Mouse (Mus musculus): Measurements from ENCODE around the gene Chil1.

Chil1 gene

GRCm38 (mm10) chr1:134173081-134173480 lies 8.9 kb upstream of the Chil1 start:
- DNase-seq, result no peak

- DNase-seq, result no peak
Measured at GRCm38 (mm10) chr1:134177976-134178375, 4.0 kb upstream of the Chil1 start.

- DNase-seq, result no peak
Measured at GRCm38 (mm10) chr1:134184089-134184488, 2.1 kb downstream of the Chil1 start.

GRCm38 (mm10) chr1:134188217-134188616 lies 6.2 kb downstream of the Chil1 start:
- DNase-seq, result no peak

GRCm38 (mm10) chr1:134188989-134189729 lies 7.2 kb downstream of the Chil1 start:
- DNase-seq, result peak; percentile 48 to 57

- no peak for DNase-seq
Measured at GRCm38 (mm10) chr1:134191192-134191591, 9.2 kb downstream of the Chil1 start.

- no peak for DNase-seq
Measured at GRCm38 (mm10) chr1:134192024-134192423, 10.0 kb downstream of the Chil1 start.

- DNase-seq, result no peak
Measured at GRCm38 (mm10) chr1:134193126-134193525, 11.2 kb downstream of the Chil1 start, which contains the start of gene Mybph. Mybph (plus strand) TSS chr1:134193448.

GRCm38 (mm10) chr1:134193674-134194197 lies 11.8 kb downstream of the Chil1 start:
- DNase-seq, result no peak

GRCm38 (mm10) chr1:134194298-134195022 lies 12.5 kb downstream of the Chil1 start:
- no peak for DNase-seq

GRCm38 (mm10) chr1:134195117-134195516 lies 13.1 kb downstream of the Chil1 start:
- DNase-seq, result no peak

- peak; percentile 52 to 55 for DNase-seq
Measured at GRCm38 (mm10) chr1:134195571-134195970, 13.6 kb downstream of the Chil1 start.

GRCm38 (mm10) chr1:134195979-134196378 lies 14.0 kb downstream of the Chil1 start:
- peak; percentile 57 to 59 for DNase-seq

GRCm38 (mm10) chr1:134196386-134196785 lies 14.4 kb downstream of the Chil1 start:
- DNase-seq, result peak; percentile 74 to 76

- no peak for DNase-seq
Measured at GRCm38 (mm10) chr1:134197325-134197982, 15.5 kb downstream of the Chil1 start.

GRCm38 (mm10) chr1:134198197-134198995 lies 16.4 kb downstream of the Chil1 start:
- no peak for DNase-seq

GRCm38 (mm10) chr1:134200481-134200880 lies 18.5 kb downstream of the Chil1 start:
- DNase-seq, result no peak

GRCm38 (mm10) chr1:134200998-134201686 lies 19.2 kb downstream of the Chil1 start:
- no peak for DNase-seq

GRCm38 (mm10) chr1:134201751-134202420 lies 19.9 kb downstream of the Chil1 start:
- DNase-seq, result peak; percentile 66 to 79

- DNase-seq, result no peak
Measured at GRCm38 (mm10) chr1:134204230-134204629, 22.3 kb downstream of the Chil1 start.

Measured in cerebellum, postnatal 14 days (tissue).